Comparison of ENCODE assay signal across 32 mouse cellular contexts in genomic region chrX:139357639-139358260, GRCm38 (mm10). TPM values are rescaled to one million over a fixed set of nuclear protein-coding genes. Genes with fewer than 3 reads are reported as not detected.
DNase-seq lines count a peak whose midpoint lies in the region; ATAC-seq and TF ChIP-seq lines count a peak whose summit lies in the region.
"Had no signal": no experiment of that assay in that cellular context is flagged by ENCODE, and none has a peak within 500 bp of the region (broad histone marks: within the 10 kb centered on the region; RNA-seq: fewer than 3 reads in every experiment).

No protein-coding gene starts in this region.

- DNase-seq in kidney, adult 9 months = peak; percentile 9
- peak; percentile 75 for DNase-seq in ZHBTc4 (ENCODE audit: low read depth, low spot score)
- peak; percentile 9 for DNase-seq in lung, adult 2 months
- peak; percentile 23 for DNase-seq in lung, postnatal 25 days (ENCODE audit: low spot score)
- DNase-seq in frontal cortex, postnatal 36 days (ENCODE audit: low spot score in 2 of 2) = no peak
- DNase-seq in cerebellum, adult 9-11 months = no peak
- DNase-seq: cerebellum, adult 11 months; cerebellum, postnatal 25 days; embryo, embryonic 11 days; gastrocnemius, postnatal 14 days; heart, adult 18-20 months; heart, postnatal 10 days; left cerebral cortex, postnatal 4 days; thymus, adult 2 months had no signal

- H3K36me3 ChIP-seq in kidney, embryonic 14.5 days (ENCODE audit: control insufficient read depth, insufficient read depth, low read length) = no peaks in the 10 kb centered on the region
- H3K36me3 ChIP-seq: embryonic facial prominence, embryonic 15.5 days; heart, embryonic 12.5 days; limb, embryonic 15.5 days; midbrain, embryonic 12.5 days had no signal

- TF ChIP-seq CTCF in lung, adult 2 months (IDR thresholded peaks at IDR 0.05; ENCODE audit: insufficient read depth, low read length) = no peak

- no peaks in the 10 kb centered on the region for H3K27me3 ChIP-seq in kidney, embryonic 14.5 days (ENCODE audit: control insufficient read depth, insufficient read depth, low read length)
- H3K27me3 ChIP-seq: heart, embryonic 12.5 days had no signal

- WGBS in kidney, embryonic 14.5 days = 55% methylated on average over 7 of the region's 7 CpGs
- WGBS in lung, adult 2 months = 59% methylated on average over 7 of the region's 7 CpGs

- no peaks in the 10 kb centered on the region for H3K4me1 ChIP-seq in kidney, embryonic 14.5 days (ENCODE audit: control insufficient read depth, insufficient read depth, low read length)
- H3K4me1 ChIP-seq in lung, adult 2 months (ENCODE audit: control insufficient read depth, insufficient read depth, low read length) = no peaks in the 10 kb centered on the region
- H3K4me1 ChIP-seq: embryonic facial prominence, embryonic 15.5 days; heart, embryonic 12.5 days; limb, embryonic 15.5 days; midbrain, embryonic 12.5 days had no signal

- H3K4me2 ChIP-seq in kidney, embryonic 14.5 days (replicated peaks; ENCODE audit: low read depth, low read length) = no peak overlapping the region
- H3K4me2 ChIP-seq: embryonic facial prominence, embryonic 15.5 days; heart, embryonic 12.5 days; limb, embryonic 15.5 days; midbrain, embryonic 12.5 days had no signal

- no peak for ATAC-seq in kidney, embryonic 14.5 days (ENCODE audit: low FRiP score, low TSS enrichment)
- ATAC-seq in megakaryocyte-erythroid progenitor cell, adult 5-6 weeks (replicated peaks; ENCODE audit: low FRiP score, low TSS enrichment, poor library complexity, severe bottlenecking) = no peak
- ATAC-seq: forebrain, embryonic 14.5 days; hindbrain, postnatal 0 days; intestine, postnatal 0 days had no signal

- no peaks in the 10 kb centered on the region for H3K9me3 ChIP-seq in kidney, embryonic 14.5 days (ENCODE audit: control insufficient read depth, low read length)
- H3K9me3 ChIP-seq: embryonic facial prominence, embryonic 15.5 days; heart, embryonic 12.5 days; limb, embryonic 15.5 days; midbrain, embryonic 12.5 days had no signal

- no peak overlapping the region for H3K4me3 ChIP-seq in kidney, embryonic 14.5 days (ENCODE audit: low read length)
- H3K4me3 ChIP-seq in lung, adult 2 months (replicated peaks; ENCODE audit: extremely low read depth, low read depth, low read length) = no peak overlapping the region
- H3K4me3 ChIP-seq: embryonic facial prominence, embryonic 15.5 days; heart, embryonic 12.5 days; limb, embryonic 15.5 days; midbrain, embryonic 12.5 days had no signal

- H3K27ac ChIP-seq in kidney, embryonic 14.5 days (ENCODE audit: low read depth, low read length) = no peak overlapping the region
- H3K27ac ChIP-seq: embryonic facial prominence, embryonic 15.5 days; hindbrain, postnatal 0 days; limb, embryonic 15.5 days; liver, embryonic 14.5 days; midbrain, embryonic 12.5 days; stomach, postnatal 0 days had no signal

- no peak overlapping the region for H3K9ac ChIP-seq in kidney, embryonic 14.5 days (ENCODE audit: low read depth, low read length)
- H3K9ac ChIP-seq: embryonic facial prominence, embryonic 15.5 days; heart, embryonic 12.5 days; limb, embryonic 15.5 days; liver, embryonic 14.5 days; midbrain, embryonic 12.5 days had no signal

- TF ChIP-seq POLR2A in lung, adult 2 months (IDR thresholded peaks at IDR 0.05; ENCODE audit: borderline replicate concordance, extremely low read depth, low read depth, low read length) = no peak

RNA-seq across cellular contexts. Expression of gene Trap1a, which starts 24.3 kb away (rescaled TPM):
- polyA plus RNA-seq in kidney, embryonic 14.5 days (2014; fragmentation: Nextera tagmentation; extraction: Ambion mirVana) = not detected in 2 replicates
- polyA plus RNA-seq in lung, adult 2 months (2012; rRNA removed) = not detected in 2 replicates
- total RNA-seq in megakaryocyte-erythroid progenitor cell, adult 5-6 weeks (2014; fragmentation: Nextera tagmentation) = 0.52 TPM in 1 of 2 replicates, not detected in the other
- not detected in 2 replicates for total RNA-seq in megakaryocyte-erythroid progenitor cell, adult 5-6 weeks (2017)
- total RNA-seq: adrenal gland, adult 18-20 months; adrenal gland, postnatal 4 days; gastrocnemius, postnatal 14 days; heart, adult 18-20 months; heart, postnatal 10 days; hindbrain, postnatal 0 days; layer of hippocampus, adult 18-20 months; layer of hippocampus, postnatal 14 days; left cerebral cortex, adult 8-10 months; left cerebral cortex, postnatal 4 days; neutrophil, adult 5-6 weeks had no signal
- polyA plus RNA-seq: embryonic facial prominence, embryonic 15.5 days; forebrain, embryonic 14.5 days; hindbrain, postnatal 0 days; intestine, postnatal 0 days; limb, embryonic 15.5 days; midbrain, embryonic 12.5 days; small intestine, adult 2 months; stomach, postnatal 0 days; thymus, adult 2 months had no signal

Comparison
In these comparisons a context has a peak if more than half of its experiments do, and no peak if none do; other contexts are left out.
1. DNase-seq: peak in kidney, adult 9 months (single experiment), ZHBTc4 (single experiment), lung, adult 2 months (single experiment) and lung, postnatal 25 days (single experiment); none in frontal cortex, postnatal 36 days (0 of 2) and cerebellum, adult 9-11 months (single experiment).